Mouse (Mus musculus) embryonic fibroblast, embryonic 13.5 days (primary cell): ENCODE measurements around the gene Clmn.

ENCODE experiments used
- CTCF ChIP-seq: IDR thresholded peaks from 2 replicates; pipeline ENCODE4 v1.5.1; 2011; ENCODE audit warnings: mild to moderate bottlenecking, control low read depth, low read length, moderate library complexity, borderline replicate concordance; ENCODE audit not compliant: insufficient read depth
- POLR2A ChIP-seq: IDR thresholded peaks from 2 replicates; pipeline ENCODE4 v1.6.1; 2011; ENCODE audit warnings: low read depth, mild to moderate bottlenecking, control low read depth, low read length, moderate library complexity

DNA sequence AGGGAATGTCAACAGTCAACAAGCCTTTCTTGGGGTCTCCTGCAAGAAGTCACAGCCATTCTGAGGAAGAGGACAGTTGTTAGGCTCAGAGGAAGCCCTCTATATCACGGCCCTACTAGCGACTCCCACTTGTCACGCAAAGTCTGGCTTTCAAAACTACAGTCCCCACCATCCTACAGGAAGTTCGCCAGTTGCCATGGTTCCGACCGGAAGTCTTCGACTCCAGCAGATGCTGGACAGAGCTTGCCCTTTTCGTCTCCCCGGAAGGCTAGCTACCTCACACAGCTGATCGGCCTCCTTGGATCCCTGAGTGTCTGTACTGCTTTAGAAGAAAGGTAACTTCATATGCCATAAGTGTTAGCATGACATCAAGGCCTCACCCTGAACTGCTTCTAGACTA lies 7.3 kb downstream of the Clmn start:
- TF ChIP-seq CTCF = no peak
- TF ChIP-seq POLR2A = no peak
